Mouse (Mus musculus) megakaryocyte-erythroid progenitor cell, adult 5 weeks (primary cell): Measurements from ENCODE around the gene Macrod1. TPM values are rescaled to one million over a fixed set of nuclear protein-coding genes. Genes with fewer than 3 reads are reported as not detected.

Experiments used
- polyA plus RNA-seq: library from polyadenylated mRNA; stranded (reverse); fragments of >175 nt; gene quantifications from 2 replicates; pipeline ENCODE4 v1.2.3, GENCODE M21; 2012

Macrod1 gene
- polyA plus RNA-seq: 87.5 and 120 TPM in 2 replicates

GRCm38 (mm10) chr19:7056248-7057087, at the start of gene Macrod1:
TSS of gene Macrod1 (plus strand) at chr19:7056810.

GRCm38 (mm10) chr19:7019191-7019590, 37.4 kb upstream of the Macrod1 start, which contains the start of gene Fermt3:
TSS of gene Fermt3 (minus strand) at chr19:7019469.

GRCm38 (mm10) chr19:7039841-7040636, 16.6 kb upstream of the Macrod1 start, which contains the start of gene Stip1:
TSS of gene Stip1 (minus strand) at chr19:7039967.

GRCm38 (mm10) chr19:7105544-7105943, 48.9 kb downstream of the Macrod1 start, which contains the start of gene Flrt1:
TSS of gene Flrt1 (minus strand) at chr19:7105729.

GRCm38 (mm10) chr19:7205753-7206736, 149.4 kb downstream of the Macrod1 start, which contains the start of gene Otub1:
TSS of gene Otub1 (minus strand) at chr19:7206316.

GRCm38 (mm10) chr19:7217162-7217925, 160.7 kb downstream of the Macrod1 start, which contains the start of gene Cox8a:
TSS of gene Cox8a (minus strand) at chr19:7217616.

GRCm38 (mm10) chr19:7240782-7241690, 184.4 kb downstream of the Macrod1 start, which contains the start of gene Naa40:
TSS of gene Naa40 (minus strand) at chr19:7241183.

Other genes starting within 250 kb of the Macrod1 start
- 33.4 and 34.4 TPM in 2 replicates for gene Rps6ka4, start 216.2 kb upstream of the Macrod1 start, polyA plus RNA-seq
- gene Ccdc88b, start 198.6 kb upstream of the Macrod1 start, polyA plus RNA-seq: 90.5 and 124 TPM in 2 replicates
- 198 and 202 TPM in 2 replicates for gene Trmt112, start 147.1 kb upstream of the Macrod1 start, polyA plus RNA-seq
- 539 and 682 TPM in 2 replicates for gene Prdx5, start 146.7 kb upstream of the Macrod1 start, polyA plus RNA-seq
- 55.6 and 62.2 TPM in 2 replicates for gene Esrra, start 135.0 kb upstream of the Macrod1 start, polyA plus RNA-seq
- gene Catsperz, start 131.4 kb upstream of the Macrod1 start, polyA plus RNA-seq: 0.43 TPM in 1 of 2 replicates, not detected in the other
- gene Kcnk4, start 122.3 kb upstream of the Macrod1 start, polyA plus RNA-seq: 0.02 TPM in 2 replicates
- 87.8 and 89.7 TPM in 2 replicates for gene Bad, start 114.9 kb upstream of the Macrod1 start, polyA plus RNA-seq
- gene Gpr137, start 114.3 kb upstream of the Macrod1 start, polyA plus RNA-seq: 59.4 and 67.4 TPM in 2 replicates
- 492 and 511 TPM in 2 replicates for gene Ppp1r14b, start 81.8 kb upstream of the Macrod1 start, polyA plus RNA-seq
- gene Plcb3, start 80.3 kb upstream of the Macrod1 start, polyA plus RNA-seq: 25.3 and 36.0 TPM in 2 replicates
- 373 and 400 TPM in 2 replicates for gene Fkbp2, start 76.3 kb upstream of the Macrod1 start, polyA plus RNA-seq
- 105 and 119 TPM in 2 replicates for gene Vegfb, start 69.2 kb upstream of the Macrod1 start, polyA plus RNA-seq
- gene Dnajc4, start 64.2 kb upstream of the Macrod1 start, polyA plus RNA-seq: 18.0 and 21.8 TPM in 2 replicates
- gene Nudt22, start 60.7 kb upstream of the Macrod1 start, polyA plus RNA-seq: 14.0 and 16.0 TPM in 2 replicates
- 1.1 and 1.7 TPM in 2 replicates for gene Trpt1, start 60.7 kb upstream of the Macrod1 start, polyA plus RNA-seq
- 645 and 679 TPM in 2 replicates for gene Fermt3, start 37.3 kb upstream of the Macrod1 start, polyA plus RNA-seq
- gene Stip1, start 16.8 kb upstream of the Macrod1 start, polyA plus RNA-seq: 123 and 137 TPM in 2 replicates
- 0.02 TPM in 1 of 2 replicates, not detected in the other for gene Flrt1, start 48.9 kb downstream of the Macrod1 start, polyA plus RNA-seq
- gene Otub1, start 149.5 kb downstream of the Macrod1 start, polyA plus RNA-seq: 113 and 121 TPM in 2 replicates
- gene Cox8a, start 160.8 kb downstream of the Macrod1 start, polyA plus RNA-seq: 338 and 372 TPM in 2 replicates
- 36.6 and 37.8 TPM in 2 replicates for gene Naa40, start 184.4 kb downstream of the Macrod1 start, polyA plus RNA-seq
- 26.1 and 39.6 TPM in 2 replicates for gene Rcor2, start 210.5 kb downstream of the Macrod1 start, polyA plus RNA-seq